Mouse (Mus musculus): ENCODE data around the gene Aktip. TPM values are rescaled to one million over a fixed set of nuclear protein-coding genes. Genes with fewer than 3 reads are reported as not detected.

The Aktip gene
- polyA plus RNA-seq, 2 experiments: 30.4 to 58.0 TPM

- WGBS: 86% methylated on average over 6 of the region's 6 CpGs
- H3K27me3 ChIP-seq (ENCODE audit: control insufficient read depth, insufficient read depth, low read length): no peaks in the 10 kb centered on the region
- TF ChIP-seq POLR2A (IDR thresholded peaks at IDR 0.05; ENCODE audit: borderline replicate concordance, extremely low read depth, insufficient read depth, insufficient read length): no peak
These were observed 6.1 kb upstream of the Aktip start for GRCm38 (mm10) chr8:91205897-91206296.

DNA sequence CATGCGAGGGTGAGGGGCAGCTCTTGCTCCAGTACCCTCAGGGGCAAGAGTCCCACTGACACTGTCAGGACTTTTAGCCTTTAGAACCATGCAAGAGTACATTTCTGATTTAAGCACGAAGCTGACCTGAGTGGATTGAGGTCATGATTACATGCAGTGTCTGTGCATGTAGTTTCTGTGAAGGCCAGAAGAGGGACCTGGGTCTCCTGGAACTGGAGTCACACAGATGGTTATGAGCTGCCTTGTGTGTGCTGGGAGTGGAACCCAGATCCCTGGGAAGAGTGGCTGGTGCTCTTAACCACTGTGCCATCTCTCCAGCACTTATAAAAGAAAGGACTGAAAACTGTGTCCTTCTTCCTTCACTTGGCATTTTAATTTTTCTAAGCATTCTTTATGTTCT lies 1.4 kb upstream of the Aktip start:
- DNase-seq (ENCODE audit: low spot score) (no peak), ATAC-seq (ENCODE audit: low FRiP score, low read depth) (no peak)
- no peak for TF ChIP-seq POLR2A (IDR thresholded peaks at IDR 0.05; ENCODE audit: borderline replicate concordance, extremely low read depth, insufficient read depth, insufficient read length)
- no peaks in the 10 kb centered on the region for H3K27me3 ChIP-seq (ENCODE audit: control insufficient read depth, insufficient read depth, low read length)
- no peaks in the 10 kb centered on the region for H3K36me3 ChIP-seq (ENCODE audit: control insufficient read depth, insufficient read depth, low read length)
- H3K4me2 ChIP-seq (replicated peaks; ENCODE audit: low read depth, low read length, severe bottlenecking): no peak overlapping the region
- no peaks in the 10 kb centered on the region for H3K9me3 ChIP-seq (ENCODE audit: control insufficient read depth, low read length)
- H3K4me1 ChIP-seq (ENCODE audit: control insufficient read depth, insufficient read depth, low read length): peaks cover 9% of the 10 kb centered on the region
- H3K27ac ChIP-seq (replicated peaks; ENCODE audit: low read depth, low read length): no peak overlapping the region
- 66% methylated on average over 2 of the region's 2 CpGs for WGBS
- no peak overlapping the region for H3K9ac ChIP-seq (ENCODE audit: low read depth, low read length, severe bottlenecking)
- no peak overlapping the region for H3K4me3 ChIP-seq (replicated peaks; ENCODE audit: low read length)

More at GRCm38 (mm10) chr8:91205897-91206296, 6.1 kb upstream of the Aktip start:
- no peak overlapping the region for H3K4me3 ChIP-seq (replicated peaks; ENCODE audit: low read length)
- ATAC-seq (ENCODE audit: low FRiP score, low read depth): no peak
- H3K4me2 ChIP-seq (replicated peaks; ENCODE audit: low read depth, low read length, severe bottlenecking): no peak overlapping the region
- no peaks in the 10 kb centered on the region for H3K36me3 ChIP-seq (ENCODE audit: control insufficient read depth, insufficient read depth, low read length)
- H3K9ac ChIP-seq (ENCODE audit: low read depth, low read length, severe bottlenecking): no peak overlapping the region
- no peaks in the 10 kb centered on the region for H3K4me1 ChIP-seq (ENCODE audit: control insufficient read depth, insufficient read depth, low read length)
- H3K27ac ChIP-seq (replicated peaks; ENCODE audit: low read depth, low read length): no peak overlapping the region
- H3K9me3 ChIP-seq (ENCODE audit: control insufficient read depth, low read length): no peaks in the 10 kb centered on the region
- no peak for DNase-seq (ENCODE audit: low spot score)

DNA sequence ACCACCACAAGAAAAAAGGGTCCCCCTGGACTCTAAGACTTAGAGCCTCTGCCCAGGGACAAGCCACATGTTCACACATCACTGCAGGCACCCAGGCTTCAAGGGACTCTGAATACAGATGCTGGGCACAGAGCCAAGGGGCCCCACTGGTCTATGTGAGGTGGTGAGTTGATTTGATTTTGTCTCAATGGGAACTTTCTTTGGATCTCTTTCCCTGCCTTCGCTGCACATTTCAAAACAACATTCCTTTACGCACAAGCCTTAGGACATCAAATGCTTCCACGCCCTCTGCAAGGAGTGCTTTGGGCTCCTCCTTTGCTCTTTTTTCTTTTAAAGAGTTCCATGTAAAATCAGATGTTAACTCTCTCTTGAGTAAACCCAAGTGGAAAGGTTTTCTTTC lies 1.7 kb downstream of the Aktip start:
- Histone ChIP-seq H3K27me3 (ENCODE audit: control insufficient read depth, insufficient read depth, low read length) (0 out of 2 replicates have a peak, but pooled peaks cover 4% of the 10 kb centered on the region), H3K4me1 (ENCODE audit: control insufficient read depth, insufficient read depth, low read length) (peaks cover 9% of the 10 kb centered on the region), H3K27ac (replicated peaks; ENCODE audit: low read depth, low read length) (no peak overlapping the region), H3K4me3 (replicated peaks; ENCODE audit: low read length) (no peak overlapping the region), H3K9ac (ENCODE audit: low read depth, low read length, severe bottlenecking) (no peak overlapping the region), H3K9me3 (ENCODE audit: control insufficient read depth, low read length) (no peaks in the 10 kb centered on the region), H3K36me3 (ENCODE audit: control insufficient read depth, insufficient read depth, low read length) (no peaks in the 10 kb centered on the region), H3K4me2 (replicated peaks; ENCODE audit: low read depth, low read length, severe bottlenecking) (no peak overlapping the region)
- WGBS: 30% methylated on average over 3 of the region's 3 CpGs
- DNase-seq (ENCODE audit: low spot score): peak; percentile 58
- no peak for ATAC-seq (ENCODE audit: low FRiP score, low read depth)
- TF ChIP-seq POLR2A (IDR thresholded peaks at IDR 0.05; ENCODE audit: borderline replicate concordance, extremely low read depth, insufficient read depth, insufficient read length): no peak

- TF ChIP-seq POLR2A (IDR thresholded peaks at IDR 0.05; ENCODE audit: borderline replicate concordance, extremely low read depth, insufficient read depth, insufficient read length): no peak
- Histone ChIP-seq H3K9ac (ENCODE audit: low read depth, low read length, severe bottlenecking) (no peak overlapping the region), H3K4me1 (ENCODE audit: control insufficient read depth, insufficient read depth, low read length) (peaks cover 9% of the 10 kb centered on the region), H3K36me3 (ENCODE audit: control insufficient read depth, insufficient read depth, low read length) (no peaks in the 10 kb centered on the region), H3K27me3 (ENCODE audit: control insufficient read depth, insufficient read depth, low read length) (0 out of 2 replicates have a peak, but pooled peaks cover 4% of the 10 kb centered on the region), H3K9me3 (ENCODE audit: control insufficient read depth, low read length) (no peaks in the 10 kb centered on the region), H3K4me3 (replicated peaks; ENCODE audit: low read length) (no peak overlapping the region), H3K4me2 (replicated peaks; ENCODE audit: low read depth, low read length, severe bottlenecking) (no peak overlapping the region), H3K27ac (replicated peaks; ENCODE audit: low read depth, low read length) (no peak overlapping the region)
- WGBS: 74% methylated on average over 5 of the region's 5 CpGs
- ATAC-seq (ENCODE audit: low FRiP score, low read depth) (no peak), DNase-seq (ENCODE audit: low spot score) (no peak)
These were observed 2.5 kb downstream of the Aktip start for GRCm38 (mm10) chr8:91197233-91197632.

DNA sequence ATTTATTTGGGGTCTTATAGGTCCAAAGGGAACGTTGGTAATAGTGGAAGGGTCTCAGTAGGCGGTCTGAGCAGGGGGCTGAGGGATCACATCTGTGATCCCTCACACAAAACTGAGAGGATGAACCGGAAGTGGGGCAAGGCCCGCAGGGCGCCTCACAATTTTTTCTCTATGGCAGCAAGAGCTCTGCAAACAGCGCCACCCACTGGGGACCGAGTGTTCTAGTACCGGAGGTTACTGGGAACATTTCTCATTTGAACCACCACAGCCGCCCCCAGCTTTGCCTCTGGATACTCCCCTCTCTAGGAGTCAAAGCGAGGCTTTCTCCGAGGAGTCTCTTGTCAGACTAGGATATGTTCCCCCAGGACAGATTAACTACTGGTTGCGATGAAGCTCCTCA lies 3.1 kb downstream of the Aktip start:
- WGBS: 79% methylated on average over 12 of the region's 12 CpGs
- 0 out of 2 replicates have a peak, but pooled peaks cover 4% of the 10 kb centered on the region for H3K27me3 ChIP-seq (ENCODE audit: control insufficient read depth, insufficient read depth, low read length)
- no peak overlapping the region for H3K4me3 ChIP-seq (replicated peaks; ENCODE audit: low read length)
- H3K27ac ChIP-seq (replicated peaks; ENCODE audit: low read depth, low read length): no peak overlapping the region
- DNase-seq (ENCODE audit: low spot score) (no peak), ATAC-seq (ENCODE audit: low FRiP score, low read depth) (no peak)
- no peak overlapping the region for H3K4me2 ChIP-seq (replicated peaks; ENCODE audit: low read depth, low read length, severe bottlenecking)
- peaks cover 9% of the 10 kb centered on the region for H3K4me1 ChIP-seq (ENCODE audit: control insufficient read depth, insufficient read depth, low read length)
- no peak for TF ChIP-seq POLR2A (IDR thresholded peaks at IDR 0.05; ENCODE audit: borderline replicate concordance, extremely low read depth, insufficient read depth, insufficient read length)
- no peak overlapping the region for H3K9ac ChIP-seq (ENCODE audit: low read depth, low read length, severe bottlenecking)
- no peaks in the 10 kb centered on the region for H3K9me3 ChIP-seq (ENCODE audit: control insufficient read depth, low read length)
- H3K36me3 ChIP-seq (ENCODE audit: control insufficient read depth, insufficient read depth, low read length): no peaks in the 10 kb centered on the region

DNA sequence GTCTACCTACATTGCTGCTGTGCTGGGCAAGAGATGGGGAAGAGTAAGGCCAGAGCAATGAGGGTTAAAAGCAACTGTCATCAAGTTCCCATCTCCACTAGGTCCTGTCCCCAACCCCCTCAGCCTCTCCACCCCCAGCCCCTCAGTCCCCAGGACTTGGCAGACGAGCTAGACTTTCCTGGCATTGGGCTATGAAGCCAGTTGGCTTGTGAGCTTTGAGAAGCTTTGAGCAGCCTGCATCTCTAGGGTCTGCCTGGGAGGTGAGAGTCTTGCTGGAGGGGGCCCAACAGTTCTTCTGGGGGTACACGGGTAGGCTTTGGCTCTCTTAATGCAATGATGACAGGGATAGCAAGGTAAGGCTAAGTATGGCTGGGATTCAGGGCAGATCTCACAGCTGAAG lies 5.7 kb downstream of the Aktip start:
- 0 out of 2 replicates have a peak, but pooled peaks cover 9% of the 10 kb centered on the region for H3K27me3 ChIP-seq (ENCODE audit: control insufficient read depth, insufficient read depth, low read length)
- DNase-seq (ENCODE audit: low spot score): no peak
- no peak overlapping the region for H3K27ac ChIP-seq (replicated peaks; ENCODE audit: low read depth, low read length)
- WGBS: 86% methylated on average over 2 of the region's 2 CpGs
- peaks cover 13% of the 10 kb centered on the region for H3K4me1 ChIP-seq (ENCODE audit: control insufficient read depth, insufficient read depth, low read length)
- no peak overlapping the region for H3K4me2 ChIP-seq (replicated peaks; ENCODE audit: low read depth, low read length, severe bottlenecking)
- H3K9me3 ChIP-seq (ENCODE audit: control insufficient read depth, low read length): no peaks in the 10 kb centered on the region
- no peak overlapping the region for H3K4me3 ChIP-seq (replicated peaks; ENCODE audit: low read length)
- no peak for TF ChIP-seq POLR2A (IDR thresholded peaks at IDR 0.05; ENCODE audit: borderline replicate concordance, extremely low read depth, insufficient read depth, insufficient read length)
- ATAC-seq (ENCODE audit: low FRiP score, low read depth): no peak
- H3K9ac ChIP-seq (ENCODE audit: low read depth, low read length, severe bottlenecking): no peak overlapping the region
- H3K36me3 ChIP-seq (ENCODE audit: control insufficient read depth, insufficient read depth, low read length): no peaks in the 10 kb centered on the region

Measured in limb, embryonic 14.5 days (tissue).